Mouse (Mus musculus) ovary, postnatal 14 days (tissue): ENCODE data around the gene Uaca.

Experiments used
- DNase-seq: peaks from one replicate; pipeline ENCODE4 v3.0.0; 2022; ENCODE audit warnings: low spot score

The Uaca gene

DNA sequence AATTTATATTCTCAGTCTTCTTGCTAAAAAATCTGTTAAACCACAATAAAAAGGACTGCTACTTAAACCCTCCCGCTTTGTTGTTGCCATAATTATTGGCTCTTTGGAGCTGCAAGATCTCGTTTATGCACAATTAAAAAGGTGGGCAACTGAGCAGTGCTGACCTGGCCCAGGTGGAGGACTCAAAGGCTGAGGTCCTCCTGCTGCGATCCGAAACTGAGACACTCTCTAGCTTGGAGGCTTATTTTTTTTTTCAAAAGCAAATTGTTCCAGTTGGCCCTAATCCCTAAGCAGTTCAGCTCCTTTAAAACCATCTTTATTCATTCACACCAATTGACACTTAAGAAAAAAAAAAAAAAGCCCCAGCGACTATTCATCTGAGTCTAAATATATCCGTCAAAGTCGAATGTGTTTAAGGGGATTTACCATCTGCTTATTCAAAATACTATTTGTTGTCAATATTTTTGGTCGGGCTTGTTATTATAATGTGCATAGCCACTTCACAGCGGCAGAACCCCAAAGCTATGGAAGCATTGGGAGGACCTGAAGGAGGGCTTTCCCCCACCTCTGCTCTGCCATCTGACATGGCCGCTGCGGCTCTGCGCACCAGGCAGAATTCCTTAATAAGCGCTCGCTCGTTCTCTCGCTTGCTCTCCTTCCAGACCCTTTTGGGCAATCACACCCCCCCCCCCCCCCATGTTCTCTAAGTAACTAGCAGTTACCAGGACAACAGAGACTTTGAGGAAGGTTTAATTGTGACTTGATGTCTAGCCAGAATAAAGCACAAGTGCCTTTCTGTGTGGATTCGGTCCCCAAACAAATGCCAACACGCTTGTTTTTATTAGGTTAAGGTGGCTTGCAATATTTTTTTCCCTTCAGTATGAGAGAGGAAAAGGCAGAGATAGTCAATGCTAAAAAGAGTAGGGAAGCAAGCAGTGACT lies 92.4 kb downstream of the Uaca start:
- no peak for DNase-seq

DNA sequence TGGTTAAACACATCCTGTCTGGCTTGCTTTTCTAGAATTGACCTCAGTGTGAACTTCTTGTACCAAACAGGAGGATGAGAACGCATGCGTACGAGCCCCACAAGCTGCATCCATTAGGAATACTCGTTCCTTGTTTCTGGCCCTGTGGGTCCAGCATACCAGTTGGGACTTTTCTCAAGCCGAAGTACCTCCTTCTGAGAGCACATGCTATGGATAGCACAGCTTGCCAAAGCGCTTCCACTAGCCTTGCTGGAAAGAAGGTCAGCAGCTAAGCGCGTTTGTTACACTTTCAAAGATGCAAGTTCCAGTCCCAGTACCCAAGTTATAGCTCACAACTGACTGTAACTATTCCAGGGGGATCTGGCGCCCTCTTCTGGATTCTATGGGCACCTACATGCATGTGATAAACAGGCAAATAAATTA lies 93.1 kb downstream of the Uaca start:
- no peak for DNase-seq

DNA sequence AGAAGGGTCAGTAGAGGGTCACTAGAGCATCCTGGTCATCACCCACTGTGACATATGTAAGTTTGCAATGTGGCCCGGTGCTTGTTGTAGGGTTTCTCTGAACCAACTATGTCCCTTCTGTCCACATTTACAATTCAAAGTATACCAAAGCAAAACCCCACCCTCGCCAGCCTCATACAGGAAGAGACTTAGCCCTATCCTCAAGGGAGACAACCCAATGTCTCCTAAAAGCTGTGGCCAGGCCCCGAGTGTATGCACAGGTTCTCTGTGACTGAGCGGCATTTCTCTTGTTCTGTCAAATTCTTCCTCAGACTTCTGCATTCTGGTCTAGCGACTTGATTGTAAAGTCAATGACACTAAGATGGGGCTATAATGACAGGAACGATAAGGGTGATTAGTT lies 99.2 kb downstream of the Uaca start:
- no peak for DNase-seq

DNA sequence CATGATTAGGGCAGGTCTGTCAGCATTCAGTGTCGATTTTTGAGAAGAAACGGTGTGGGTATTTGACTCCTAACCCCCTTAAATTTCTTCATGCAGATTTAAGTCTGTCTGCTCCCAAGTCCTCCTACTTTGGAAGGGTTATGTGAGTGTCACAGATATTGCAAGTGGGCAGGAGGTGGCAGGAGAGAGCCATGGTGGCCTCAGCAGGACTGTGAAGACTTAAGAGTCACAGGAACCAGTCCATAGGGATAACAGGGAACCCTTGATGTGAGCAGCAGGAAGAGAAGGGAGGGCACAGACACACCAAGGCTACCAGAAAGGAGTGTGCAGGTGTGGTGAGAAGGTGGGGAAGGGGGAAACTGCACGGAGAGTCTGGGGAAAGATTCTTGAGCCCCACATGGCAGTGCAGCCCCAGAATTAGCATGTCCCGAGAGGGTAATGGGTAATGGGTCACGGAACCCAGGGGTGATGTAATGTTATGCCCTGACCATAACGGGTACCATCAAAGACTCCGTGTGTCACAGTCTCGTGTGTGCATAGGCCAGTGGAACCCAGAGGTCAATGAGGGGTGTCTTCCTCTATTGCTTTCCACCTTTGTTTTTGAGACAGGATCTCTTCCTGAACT lies 101.3 kb downstream of the Uaca start:
- peak; percentile 49 for DNase-seq

DNA sequence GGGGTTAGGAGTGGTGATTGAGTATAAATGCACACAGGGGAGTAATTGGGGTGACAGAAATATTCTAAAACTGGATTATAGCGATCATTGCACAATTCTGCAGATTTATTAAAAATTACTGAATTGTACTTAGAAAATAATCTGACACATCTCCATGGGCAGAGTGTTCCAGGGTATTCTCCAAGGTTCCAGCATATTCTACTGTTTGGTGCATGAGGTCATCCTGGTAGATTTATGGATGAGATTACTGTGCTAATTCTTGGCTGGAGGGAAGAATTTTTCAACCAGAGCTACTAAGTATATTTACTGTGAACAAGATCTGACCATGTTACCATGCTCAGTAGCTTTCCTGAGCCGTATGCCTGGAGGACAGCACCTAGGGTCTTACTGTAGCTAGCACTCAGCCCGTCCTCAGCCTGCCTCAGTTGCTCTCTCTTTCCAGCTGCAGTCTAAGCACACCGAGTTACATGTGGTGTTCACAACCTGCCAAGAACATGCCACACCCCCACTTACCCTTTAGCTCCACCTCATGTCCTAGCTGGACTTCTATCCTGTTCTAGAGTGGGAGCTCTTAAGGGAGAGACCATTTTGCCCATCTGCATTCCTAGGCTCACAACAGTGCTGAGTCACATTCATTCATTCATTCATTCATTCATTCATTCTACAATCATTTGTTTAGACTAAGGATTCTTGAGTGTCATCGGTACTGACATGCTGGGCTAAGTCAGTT lies 104.1 kb downstream of the Uaca start:
- DNase-seq: no peak

DNA sequence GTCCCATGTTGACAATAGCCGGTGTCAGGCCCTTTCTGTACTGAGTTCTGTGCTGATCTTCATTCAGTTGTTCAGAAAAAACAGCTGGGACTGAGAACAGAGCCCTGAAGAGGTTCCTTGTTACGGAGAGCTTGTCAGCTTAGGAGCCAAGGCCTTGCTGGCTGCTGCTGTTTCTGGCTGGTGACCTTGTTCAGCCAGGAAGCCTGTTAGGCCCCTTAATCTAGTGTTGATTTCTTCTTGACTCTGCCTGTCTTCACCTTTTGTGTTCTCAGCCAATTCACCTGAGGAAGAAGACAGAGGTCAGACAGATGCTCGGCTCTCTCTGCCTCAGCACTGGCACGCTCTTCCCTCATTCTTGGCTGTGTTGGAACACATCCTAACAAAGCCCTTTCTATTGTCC lies 104.9 kb downstream of the Uaca start:
- DNase-seq: no peak

DNA sequence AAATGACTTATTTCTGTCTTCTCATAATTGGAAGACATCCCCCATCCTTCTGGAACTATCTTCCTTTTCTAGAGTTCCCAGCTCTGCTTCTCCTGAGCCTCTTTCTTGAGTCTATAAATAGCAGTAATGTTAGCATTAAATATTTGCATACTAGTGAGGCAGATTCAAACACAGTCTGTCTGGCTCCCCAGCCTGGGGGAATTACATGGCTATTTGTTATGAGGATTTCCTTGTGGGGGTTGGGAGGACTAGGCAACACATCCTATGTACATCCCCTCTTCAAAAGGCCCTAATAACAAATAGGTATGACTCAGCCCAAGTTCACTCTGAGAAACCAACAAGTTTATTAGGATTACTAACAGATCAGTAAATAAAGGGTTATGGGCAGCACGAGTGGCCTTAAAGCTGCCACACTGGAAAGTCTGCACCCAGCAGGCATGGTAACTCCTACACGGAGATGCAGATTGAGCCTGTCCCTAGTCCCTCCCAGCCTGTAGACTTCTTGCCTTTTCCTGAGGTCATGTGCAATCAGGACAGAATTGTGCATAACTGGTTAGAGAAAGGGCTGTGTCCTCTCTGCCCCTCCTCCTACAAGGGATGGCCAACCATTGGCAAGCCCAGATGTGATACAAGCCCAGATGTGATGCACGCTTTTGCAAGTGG lies 105.6 kb downstream of the Uaca start:
- DNase-seq: no peak

DNA sequence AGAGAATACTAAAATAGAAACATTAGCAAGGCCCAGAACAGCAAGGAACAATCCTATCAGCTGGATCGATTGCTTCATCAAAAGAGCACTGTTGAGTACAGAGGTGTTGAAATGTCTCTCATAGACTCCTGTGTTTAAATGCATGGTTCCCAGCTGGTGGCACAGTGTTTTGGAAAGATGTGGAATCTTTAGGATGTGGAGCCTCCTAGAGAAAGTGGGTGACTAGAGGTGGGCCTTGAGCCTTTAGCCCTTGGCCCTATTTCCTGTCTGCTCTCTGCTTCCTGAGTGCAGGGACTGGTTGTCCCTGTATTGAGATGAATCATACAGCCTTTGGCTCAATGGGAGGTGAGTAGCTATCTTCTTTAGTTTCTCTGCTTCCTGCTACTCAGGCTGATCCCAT lies 117.9 kb downstream of the Uaca start:
- DNase-seq: no peak

DNA sequence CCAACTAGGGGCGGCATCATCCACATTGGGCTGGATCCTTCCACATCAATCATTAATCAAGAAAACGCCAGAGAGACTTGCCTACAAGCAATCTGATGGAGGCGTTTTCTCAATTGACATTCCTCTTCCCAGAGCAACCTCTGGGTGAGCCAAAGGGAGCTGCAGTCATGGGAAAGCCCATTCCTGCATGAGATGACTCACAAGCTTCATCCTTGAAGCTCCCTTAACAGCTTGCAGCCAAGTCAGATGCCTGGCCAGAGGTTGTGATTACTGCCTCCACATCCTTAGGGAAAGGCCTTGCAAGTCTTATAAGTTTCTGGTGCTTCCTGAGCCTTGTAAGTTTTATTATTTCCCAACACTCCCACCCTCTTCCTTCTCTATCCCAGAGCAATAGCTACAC lies 119.3 kb downstream of the Uaca start:
- no peak for DNase-seq

DNA sequence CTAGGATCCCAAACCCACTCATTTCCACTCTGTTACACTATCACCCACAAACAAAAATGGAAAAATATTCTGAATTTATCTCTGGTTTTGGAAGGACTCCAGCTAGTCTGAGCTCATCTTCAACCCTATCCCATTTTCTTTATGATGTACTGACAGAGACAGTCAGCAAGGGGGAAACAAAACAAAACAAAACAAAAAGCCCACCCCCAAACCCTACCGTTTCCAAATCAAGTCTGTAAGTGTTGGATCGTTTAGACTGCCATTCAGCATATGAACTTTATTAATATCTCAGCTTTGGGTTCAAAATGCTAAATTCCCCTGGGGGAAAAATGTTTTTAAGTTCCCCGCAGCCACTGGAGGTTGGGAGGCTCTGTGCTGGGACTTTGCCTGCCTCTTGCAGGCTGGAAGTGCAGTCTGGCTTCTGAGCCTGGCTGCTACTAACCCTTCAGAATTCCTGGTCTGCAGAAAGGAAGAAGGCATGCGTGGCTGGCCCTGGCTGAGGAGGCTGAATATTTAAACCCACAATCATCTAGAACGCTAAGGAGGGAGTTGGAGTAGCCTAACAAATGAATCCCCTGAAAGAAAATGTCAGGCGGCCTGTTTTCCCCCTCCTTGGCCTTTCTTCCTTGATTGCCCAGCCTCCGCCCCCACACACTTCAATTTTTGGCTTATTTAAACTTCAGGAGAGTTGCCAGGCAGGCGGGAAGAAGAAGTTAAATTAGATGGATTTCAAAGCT lies 125.8 kb downstream of the Uaca start:
- no peak for DNase-seq

DNA sequence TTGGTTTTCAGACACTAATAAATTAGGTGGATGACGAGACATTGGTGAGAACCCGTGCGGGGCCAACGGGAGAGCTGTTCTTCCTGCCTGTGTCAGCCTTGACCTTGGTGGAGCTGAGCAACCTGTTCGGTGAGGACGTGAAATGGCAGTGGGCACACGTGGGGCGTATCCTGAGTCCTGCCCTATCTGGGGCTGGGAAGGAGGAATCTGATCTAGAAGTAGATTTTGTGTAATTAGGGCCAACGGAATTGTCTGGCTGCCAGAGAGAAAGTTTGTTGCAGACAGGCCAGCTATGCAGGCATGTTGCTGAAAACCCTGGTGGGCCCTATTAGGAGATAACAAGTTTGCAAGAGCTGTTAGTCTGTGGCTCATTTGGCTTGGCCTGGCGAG lies 126.3 kb downstream of the Uaca start:
- DNase-seq: peak; percentile 34

DNA sequence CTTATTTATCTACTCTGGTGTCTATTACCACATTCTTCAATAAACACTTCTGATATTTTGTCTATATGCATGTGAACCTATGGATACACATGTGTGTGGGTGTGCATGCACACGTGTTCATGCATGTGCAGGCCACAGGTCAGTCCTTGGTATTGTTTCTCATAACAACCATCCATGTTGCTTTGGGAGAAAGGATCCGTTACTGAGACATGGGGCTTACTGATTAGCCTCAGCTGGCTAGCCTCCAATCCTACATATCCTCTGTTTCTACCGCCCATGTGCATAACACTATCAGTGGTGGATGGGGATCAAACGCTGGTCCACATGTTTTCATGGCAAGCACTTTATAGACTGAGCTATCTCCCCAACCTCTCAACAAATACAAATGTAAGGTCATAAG lies 126.9 kb downstream of the Uaca start:
- DNase-seq: no peak

DNA sequence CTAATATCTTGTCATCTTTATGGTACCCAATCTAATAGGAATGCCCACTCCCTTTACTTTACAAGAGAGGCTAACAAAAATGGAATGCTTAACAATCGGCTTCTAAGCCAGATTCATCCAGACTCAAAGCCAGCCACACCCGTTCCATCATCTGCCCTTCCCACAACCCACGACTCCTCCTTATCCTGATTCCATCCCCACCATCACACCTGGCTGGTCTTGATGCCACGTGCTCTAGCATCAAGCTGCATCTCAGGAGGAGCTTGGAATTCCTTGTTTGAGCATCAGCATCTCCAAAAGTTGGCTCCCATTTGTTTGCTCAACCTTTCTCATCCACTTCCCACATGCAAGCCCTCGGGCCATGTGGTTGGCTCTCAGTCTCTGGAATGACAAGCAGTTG lies 127.5 kb downstream of the Uaca start:
- DNase-seq: no peak

DNA sequence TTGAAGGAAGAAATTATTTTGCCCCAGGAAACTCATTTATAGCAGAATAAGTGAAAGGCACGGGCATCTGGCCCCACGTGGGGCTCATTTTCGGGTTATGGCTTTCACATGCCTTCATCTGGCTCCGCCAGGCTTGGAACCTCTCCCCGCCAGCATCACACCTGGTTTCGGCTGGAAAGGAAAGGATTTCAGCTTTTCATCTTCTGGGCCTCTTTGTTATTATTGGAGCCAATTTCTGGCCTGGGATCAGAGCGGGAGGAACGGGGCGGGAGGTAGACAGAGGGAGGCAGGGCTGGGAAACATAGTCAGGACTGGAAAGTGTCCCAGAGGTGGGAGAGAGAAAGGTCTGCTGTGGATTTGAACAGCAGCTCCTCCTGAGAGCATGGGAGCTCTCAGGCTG lies 132.0 kb downstream of the Uaca start:
- DNase-seq: peak; percentile 33

DNA sequence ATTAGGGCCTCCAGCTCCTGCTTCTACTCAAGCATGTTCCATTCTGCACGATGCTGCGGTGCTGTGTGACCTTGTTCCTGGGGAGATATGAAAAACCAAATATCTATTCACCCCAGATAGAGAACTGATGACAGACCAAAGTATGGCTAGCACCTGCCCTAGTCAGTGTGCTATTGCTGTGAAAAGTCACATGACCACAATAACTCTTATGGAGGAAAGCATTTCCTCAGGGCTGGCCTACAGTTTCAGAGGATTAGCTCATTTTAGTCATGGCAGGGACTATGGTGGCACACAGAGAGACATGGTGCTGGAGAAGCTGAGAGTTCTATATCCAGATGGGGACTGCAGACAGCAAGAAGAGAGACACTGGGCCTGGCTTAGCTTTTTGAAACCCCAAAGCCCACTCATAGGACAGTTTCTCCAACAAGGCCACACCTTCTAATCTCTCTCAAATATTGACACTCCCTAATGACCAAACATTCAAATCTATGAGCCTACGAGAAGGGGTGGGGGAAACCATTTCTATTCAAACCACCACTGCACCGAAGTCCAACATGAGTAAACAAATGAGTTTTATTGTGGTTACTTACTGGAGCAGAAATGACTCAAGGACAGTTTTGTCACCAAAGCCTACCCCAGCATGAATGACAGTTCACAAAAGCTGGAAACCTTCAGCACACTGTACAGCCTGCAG lies 135.1 kb downstream of the Uaca start:
- no peak for DNase-seq
